Mouse (Mus musculus): Measurements from ENCODE around the gene Flt3.

DNA sequence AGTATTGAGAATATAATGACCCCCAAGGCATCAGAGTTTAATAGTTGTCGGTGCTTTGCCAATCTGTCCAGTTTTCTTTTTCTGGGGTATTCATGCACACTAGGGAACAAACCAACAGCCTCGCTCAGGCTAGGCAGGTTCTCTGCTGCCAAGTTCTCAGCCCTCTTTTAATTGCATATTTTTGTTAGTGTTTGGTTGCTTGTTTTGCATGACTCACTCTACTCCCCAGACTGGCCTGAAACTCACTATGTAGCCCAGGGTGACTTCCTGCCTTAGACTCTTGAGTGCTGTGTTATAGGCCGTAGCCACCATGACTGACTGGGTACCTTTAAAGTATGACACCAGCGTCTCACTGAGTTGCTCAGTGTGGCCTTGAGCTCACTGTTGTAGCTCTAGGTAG, 48.6 kb upstream of the Flt3 start:
- TF ChIP-seq CTCF (conservative IDR thresholded peaks at IDR 0.05; ENCODE audit: insufficient read depth, insufficient read length, low read depth, low read length), result no peak
- no peak for TF ChIP-seq POLR2A (IDR thresholded peaks at IDR 0.05; ENCODE audit: low read depth, low read length)

Measured in kidney, adult 2 months (tissue).